Comparison of ENCODE assay signal across 13 mouse cellular contexts in genomic region chr19:5493301-5493721, GRCm38 (mm10). TPM values are rescaled to one million over a fixed set of nuclear protein-coding genes. Genes with fewer than 3 reads are reported as not detected.
DNase-seq lines count a peak whose midpoint lies in the region; ATAC-seq and TF ChIP-seq lines count a peak whose summit lies in the region.
"Not testable (repeated sequence)": the region's sequence is repeated elsewhere in the genome, so short reads cannot be mapped to it uniquely, and the experiment has no call there.
"Had no signal": no experiment of that assay in that cellular context is flagged by ENCODE, and none has a peak within 500 bp of the region (broad histone marks: within the 10 kb centered on the region; RNA-seq: fewer than 3 reads in every experiment).

No protein-coding gene starts in this region.

- TF ChIP-seq CTCF in forebrain, postnatal 0 days (IDR thresholded peaks at IDR 0.05; ENCODE audit: low read depth) = peak; percentile 19
- peak; percentile 22 for TF ChIP-seq CTCF in layer of hippocampus, adult 2 months (conservative IDR thresholded peaks at IDR 0.05)

- whole genome bisulfite sequencing in forebrain, postnatal 0 days = 64% methylated on average over 9 of the region's 9 CpGs
- WGBS in hindbrain, embryonic 14.5 days = 58% methylated on average over 9 of the region's 9 CpGs
- WGBS in midbrain, embryonic 14.5 days = 59% methylated on average over 9 of the region's 9 CpGs

- ATAC-seq in forebrain, postnatal 0 days; hindbrain, embryonic 14.5 days (ENCODE audit: low FRiP score); midbrain, embryonic 14.5 days (ENCODE audit: low FRiP score, low TSS enrichment): not testable (repeated sequence)

- not testable (repeated sequence) for H3K4me2 ChIP-seq in forebrain, postnatal 0 days (ENCODE audit: low read depth)
- 0 out of 2 replicates have a peak overlapping the region, but pooled peaks have one; percentile 86 for H3K4me2 ChIP-seq in hindbrain, embryonic 14.5 days (replicated peaks)
- H3K4me2 ChIP-seq in midbrain, embryonic 14.5 days (ENCODE audit: low read length) = 0 out of 2 replicates have a peak overlapping the region, but pooled peaks have one; percentile 9

- H3K9ac ChIP-seq in forebrain, postnatal 0 days; hindbrain, embryonic 14.5 days; midbrain, embryonic 14.5 days (replicated peaks; ENCODE audit: low read length): not testable (repeated sequence)

- not testable (repeated sequence) for H3K27me3 ChIP-seq in forebrain, postnatal 0 days (ENCODE audit: insufficient read depth, low read length); hindbrain, embryonic 14.5 days (ENCODE audit: control insufficient read depth, insufficient read depth, low read length); midbrain, embryonic 14.5 days (ENCODE audit: control insufficient read depth, insufficient read depth, low read length)

- H3K4me3 ChIP-seq in forebrain, postnatal 0 days (ENCODE audit: low read depth, low read length); hindbrain, embryonic 14.5 days (replicated peaks; ENCODE audit: low read length); layer of hippocampus, adult 2 months; midbrain, embryonic 14.5 days (replicated peaks; ENCODE audit: low read depth, low read length): not testable (repeated sequence)

- not testable (repeated sequence) for H3K27ac ChIP-seq in forebrain, postnatal 0 days (ENCODE audit: low read depth, low read length); hindbrain, embryonic 14.5 days; layer of hippocampus, adult 2 months; midbrain, embryonic 14.5 days (replicated peaks; ENCODE audit: low read depth, low read length)

- not testable (repeated sequence) for H3K9me3 ChIP-seq in forebrain, postnatal 0 days (ENCODE audit: low read length); hindbrain, embryonic 14.5 days (ENCODE audit: control insufficient read depth, low read length); midbrain, embryonic 14.5 days (ENCODE audit: control insufficient read depth, low read length)

- DNase-seq in ZHBTc4 (ENCODE audit: low read depth, low spot score) = peak; percentile 82
- DNase-seq in cerebellum, adult 9-10 months = peak; percentile 54
- not testable (repeated sequence) for DNase-seq in forebrain, postnatal 0 days; hindbrain, embryonic 14.5 days (ENCODE audit: low spot score); layer of hippocampus, adult 2 months (ENCODE audit: low spot score in 2 of 2); midbrain, embryonic 14.5 days
- peak; percentile 61 for DNase-seq in kidney, adult 9 months
- DNase-seq in thymus, postnatal 36 days = peak; percentile 3 to 38

- not testable (repeated sequence) for H3K4me1 ChIP-seq in forebrain, postnatal 0 days (ENCODE audit: insufficient read depth)
- peaks cover 21% of the 10 kb centered on the region for H3K4me1 ChIP-seq in hindbrain, embryonic 14.5 days (replicated peaks; ENCODE audit: control insufficient read depth, insufficient read depth, low read length)
- peaks cover 16% of the 10 kb centered on the region for H3K4me1 ChIP-seq in midbrain, embryonic 14.5 days (ENCODE audit: control insufficient read depth, insufficient read depth, low read length)

- peaks cover 57% of the 10 kb centered on the region for H3K36me3 ChIP-seq in forebrain, postnatal 0 days (ENCODE audit: insufficient read depth)
- peaks cover 66% of the 10 kb centered on the region for H3K36me3 ChIP-seq in hindbrain, embryonic 14.5 days (replicated peaks; ENCODE audit: control insufficient read depth, insufficient read depth)
- peaks cover 59% of the 10 kb centered on the region for H3K36me3 ChIP-seq in midbrain, embryonic 14.5 days (ENCODE audit: control insufficient read depth, insufficient read depth, low read length)

RNA-seq across cellular contexts. Expression of gene Cfl1, which starts 3.1 kb away (rescaled TPM):
- 1,402 and 1,611 TPM in 2 replicates for total RNA-seq in forebrain, postnatal 0 days (2014; rRNA removed)
- 4,218 and 4,770 TPM in 2 replicates for polyA plus RNA-seq in forebrain, postnatal 0 days (2015; fragmentation: Nextera tagmentation; extraction: Ambion mirVana)
- 3,620 and 3,763 TPM in 2 replicates for polyA plus RNA-seq in hindbrain, embryonic 14.5 days (2014; fragmentation: Nextera tagmentation; extraction: Ambion mirVana)
- 1,000 to 10,000 TPM; 1,280 to 1,287 TPM for total RNA-seq in layer of hippocampus, adult 2 months (2021)
- polyA plus RNA-seq in midbrain, embryonic 14.5 days (2014; fragmentation: Nextera tagmentation; extraction: Ambion mirVana) = 4,021 and 4,124 TPM in 2 replicates

RNA-seq across cellular contexts. Expression of gene Mus81, which starts 5.1 kb away (rescaled TPM):
- 51.5 and 54.8 TPM in 2 replicates for total RNA-seq in forebrain, postnatal 0 days (2014; rRNA removed)
- polyA plus RNA-seq in forebrain, postnatal 0 days (2015; fragmentation: Nextera tagmentation; extraction: Ambion mirVana) = 29.4 and 32.6 TPM in 2 replicates
- polyA plus RNA-seq in hindbrain, embryonic 14.5 days (2014; fragmentation: Nextera tagmentation; extraction: Ambion mirVana) = 40.0 and 41.7 TPM in 2 replicates
- total RNA-seq in layer of hippocampus, adult 2 months (2021) = 10 to 100 TPM; 40.9 to 42.9 TPM
- 43.4 and 49.3 TPM in 2 replicates for polyA plus RNA-seq in midbrain, embryonic 14.5 days (2014; fragmentation: Nextera tagmentation; extraction: Ambion mirVana)

RNA-seq across cellular contexts. Expression of gene 1700020D05Rik, which starts 10.3 kb away (rescaled TPM):
- 5.0 and 5.2 TPM in 2 replicates for total RNA-seq in forebrain, postnatal 0 days (2014; rRNA removed)
- polyA plus RNA-seq in forebrain, postnatal 0 days (2015; fragmentation: Nextera tagmentation; extraction: Ambion mirVana) = not detected in 2 replicates
- 0.21 and 0.58 TPM in 2 replicates for polyA plus RNA-seq in hindbrain, embryonic 14.5 days (2014; fragmentation: Nextera tagmentation; extraction: Ambion mirVana)
- 1 to 10 TPM; 6.2 to 9.1 TPM for total RNA-seq in layer of hippocampus, adult 2 months (2021)
- polyA plus RNA-seq in midbrain, embryonic 14.5 days (2014; fragmentation: Nextera tagmentation; extraction: Ambion mirVana) = 0.36 TPM in 2 replicates
- polyA plus RNA-seq: heart, postnatal 0 days; limb, embryonic 10.5 days; midbrain, embryonic 12.5 days had no signal

RNA-seq across cellular contexts. Expression of gene Snx32, which starts 17.0 kb away (rescaled TPM):
- 77.7 and 85.6 TPM in 2 replicates for total RNA-seq in forebrain, postnatal 0 days (2014; rRNA removed)
- 64.1 and 68.1 TPM in 2 replicates for polyA plus RNA-seq in forebrain, postnatal 0 days (2015; fragmentation: Nextera tagmentation; extraction: Ambion mirVana)
- polyA plus RNA-seq in hindbrain, embryonic 14.5 days (2014; fragmentation: Nextera tagmentation; extraction: Ambion mirVana) = 87.1 and 96.5 TPM in 2 replicates
- total RNA-seq in layer of hippocampus, adult 2 months (2021) = 10 to 100 TPM; 85.9 to 86.6 TPM
- polyA plus RNA-seq in midbrain, embryonic 14.5 days (2014; fragmentation: Nextera tagmentation; extraction: Ambion mirVana) = 89.8 and 98.4 TPM in 2 replicates

RNA-seq across cellular contexts. Expression of gene Efemp2, which starts 19.6 kb away (rescaled TPM):
- total RNA-seq in forebrain, postnatal 0 days (2014; rRNA removed) = 25.9 and 26.4 TPM in 2 replicates
- polyA plus RNA-seq in forebrain, postnatal 0 days (2015; fragmentation: Nextera tagmentation; extraction: Ambion mirVana) = 27.2 and 35.0 TPM in 2 replicates
- 37.8 and 41.1 TPM in 2 replicates for polyA plus RNA-seq in hindbrain, embryonic 14.5 days (2014; fragmentation: Nextera tagmentation; extraction: Ambion mirVana)
- total RNA-seq in layer of hippocampus, adult 2 months (2021) = 10 to 100 TPM; 13.2 to 14.1 TPM
- polyA plus RNA-seq in midbrain, embryonic 14.5 days (2014; fragmentation: Nextera tagmentation; extraction: Ambion mirVana) = 18.0 and 28.7 TPM in 2 replicates
- total RNA-seq: hematopoietic stem cell, adult 5-6 weeks; megakaryocyte progenitor cell, adult 5-6 weeks had no signal
